Mouse (Mus musculus): Measurements from ENCODE around the gene Mup12. TPM values are rescaled to one million over a fixed set of nuclear protein-coding genes. Genes with fewer than 3 reads are reported as not detected.

Mup12 gene
- not detected in 2 replicates for polyA plus RNA-seq (2012; rRNA removed)

DNA sequence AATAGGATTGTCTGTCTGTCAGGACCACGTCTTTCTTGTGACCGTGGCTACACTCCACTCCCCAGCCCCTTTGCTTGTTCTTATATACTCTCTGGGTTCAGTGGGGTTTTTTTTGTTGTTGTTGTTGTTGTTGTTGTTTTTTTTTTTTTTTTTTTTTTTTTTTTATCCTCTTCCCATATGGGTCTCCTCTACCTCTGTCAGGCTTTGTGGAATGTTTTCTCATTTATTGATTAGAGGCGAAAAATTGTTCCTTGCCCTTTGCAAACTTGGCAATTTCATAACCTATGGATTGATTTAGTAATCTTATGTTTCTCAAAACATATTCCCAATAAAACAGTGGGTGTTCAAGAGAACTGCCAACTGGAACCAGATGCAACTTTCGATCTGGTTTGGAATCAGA lies at the start of gene Mup12:
TSS of gene Mup12 (minus strand) at position 101 of the 400 bp plus-strand sequence.

Other genes starting within 250 kb of the Mup12 start
- not detected in 2 replicates for gene Mup1, start 239.4 kb downstream of the Mup12 start, polyA plus RNA-seq (2012; rRNA removed)
- not detected in 2 replicates for gene Mup10, start 159.1 kb downstream of the Mup12 start, polyA plus RNA-seq (2012; rRNA removed)
- not detected in 2 replicates for gene Mup11, start 78.9 kb downstream of the Mup12 start, polyA plus RNA-seq (2012; rRNA removed)
- gene Mup22, start 80.1 kb upstream of the Mup12 start, polyA plus RNA-seq (2012; rRNA removed), result not detected in 2 replicates